ENCODE assay signal across 8 mouse cellular contexts in genomic region chr8:105951057-105951659, GRCm38 (mm10). TPM values are rescaled to one million over a fixed set of nuclear protein-coding genes. Genes with fewer than 3 reads are reported as not detected.
DNase-seq lines count a peak whose midpoint lies in the region; ATAC-seq lines count a peak whose summit lies in the region.

No protein-coding gene starts in this region.

- no peaks in the 10 kb centered on the region for H3K4me1 ChIP-seq in midbrain, embryonic 14.5 days (ENCODE audit: control insufficient read depth, insufficient read depth, low read length)

- no peak overlapping the region for H3K4me3 ChIP-seq in midbrain, embryonic 14.5 days (replicated peaks; ENCODE audit: low read depth, low read length)

- DNase-seq in frontal cortex, postnatal 36 days (ENCODE audit: low spot score in 2 of 2): no peak
- peak; percentile 66 for DNase-seq in NIH3T3 (ENCODE audit: low read depth)
- DNase-seq in gastrocnemius, postnatal 14 days: peak; percentile 71
- peak; percentile 38 for DNase-seq in kidney, adult 18-20 months
- DNase-seq in midbrain, embryonic 14.5 days: peak; percentile 37
- DNase-seq in T-cell, adult 2 months (ENCODE audit: low spot score): no peak
- DNase-seq in thymus, postnatal 4 days: no peak

- H3K27ac ChIP-seq in midbrain, embryonic 14.5 days (replicated peaks; ENCODE audit: low read depth, low read length): 0 out of 2 replicates have a peak overlapping the region, but pooled peaks have one; percentile 49

- no peaks in the 10 kb centered on the region for H3K27me3 ChIP-seq in midbrain, embryonic 14.5 days (ENCODE audit: control insufficient read depth, insufficient read depth, low read length)

- H3K4me2 ChIP-seq in midbrain, embryonic 14.5 days (ENCODE audit: low read length): no peak overlapping the region

- H3K36me3 ChIP-seq in midbrain, embryonic 14.5 days (ENCODE audit: control insufficient read depth, insufficient read depth, low read length): no peaks in the 10 kb centered on the region

- peak; percentile 56 for ATAC-seq in frontal cortex, adult (ENCODE audit: low TSS enrichment)
- peak; percentile 63; the same call in 1 of the 2 replicates for ATAC-seq in midbrain, embryonic 14.5 days (ENCODE audit: low FRiP score, low TSS enrichment)

- WGBS in midbrain, embryonic 14.5 days: 76% methylated on average over 7 of the region's 7 CpGs

- H3K9ac ChIP-seq in midbrain, embryonic 14.5 days (replicated peaks; ENCODE audit: low read length): no peak overlapping the region

- no peaks in the 10 kb centered on the region for H3K9me3 ChIP-seq in midbrain, embryonic 14.5 days (ENCODE audit: control insufficient read depth, low read length)

- intact Hi-C loops in gastrocnemius, postnatal 14 days (cut with DNase I; ENCODE audit: low total_unique reads): no loop called here

RNA-seq across cellular contexts. Expression of gene Lcat, which starts 8.0 kb away (rescaled TPM):
- under 1 TPM; 0.21 to 0.29 TPM for total RNA-seq in gastrocnemius, postnatal 14 days (2021)
- 1.0 and 1.5 TPM in 2 replicates for polyA plus RNA-seq in midbrain, embryonic 14.5 days (2014; fragmentation: Nextera tagmentation; extraction: Ambion mirVana)

RNA-seq across cellular contexts. Expression of gene Psmb10, which starts 12.9 kb away (rescaled TPM):
- total RNA-seq in gastrocnemius, postnatal 14 days (2021): 10 to 100 TPM; 19.3 to 20.9 TPM
- 50.7 and 67.8 TPM in 2 replicates for polyA plus RNA-seq in midbrain, embryonic 14.5 days (2014; fragmentation: Nextera tagmentation; extraction: Ambion mirVana)

RNA-seq across cellular contexts. Expression of gene Slc12a4, which starts 14.7 kb away (rescaled TPM):
- 10 to 100 TPM; 12.1 to 19.1 TPM for total RNA-seq in gastrocnemius, postnatal 14 days (2021)
- 3.7 and 5.2 TPM in 2 replicates for polyA plus RNA-seq in midbrain, embryonic 14.5 days (2014; fragmentation: Nextera tagmentation; extraction: Ambion mirVana)

RNA-seq across cellular contexts. Expression of gene Ctrl, which starts 17.5 kb away (rescaled TPM):
- not detected for total RNA-seq in gastrocnemius, postnatal 14 days (2021)
- 2.0 and 4.4 TPM in 2 replicates for polyA plus RNA-seq in midbrain, embryonic 14.5 days (2014; fragmentation: Nextera tagmentation; extraction: Ambion mirVana)

RNA-seq across cellular contexts. Expression of gene Dpep3, which starts 28.1 kb away (rescaled TPM):
- total RNA-seq in gastrocnemius, postnatal 14 days (2021): not detected
- not detected in 2 replicates for polyA plus RNA-seq in midbrain, embryonic 14.5 days (2014; fragmentation: Nextera tagmentation; extraction: Ambion mirVana)

Comparison
In these comparisons a context has a peak if more than half of its experiments do, and no peak if none do; other contexts are left out.
1. DNase-seq: peak in NIH3T3 (single experiment), gastrocnemius, postnatal 14 days (single experiment), kidney, adult 18-20 months (single experiment) and midbrain, embryonic 14.5 days (single experiment); none in frontal cortex, postnatal 36 days (0 of 2), T-cell, adult 2 months (single experiment) and thymus, postnatal 4 days (single experiment).